Mouse (Mus musculus) spleen, adult 2 months (tissue): ENCODE data around the gene Tnfaip8l2.

Experiments used
- CTCF ChIP-seq: fragments of 200-500 bp; IDR thresholded peaks from 2 replicates; pipeline ENCODE4 v1.5.1; 2011; ENCODE audit warnings: mild to moderate bottlenecking, inconsistent platforms; ENCODE audit not compliant: insufficient read depth, insufficient read length, insufficient replicate concordance; ENCODE audit errors: extremely low read depth
- POLR2A ChIP-seq: fragments of 200-500 bp; IDR thresholded peaks from 2 replicates; pipeline ENCODE4 v1.6.1; 2011; ENCODE audit warnings: low read depth, low read length, inconsistent platforms

DNA sequence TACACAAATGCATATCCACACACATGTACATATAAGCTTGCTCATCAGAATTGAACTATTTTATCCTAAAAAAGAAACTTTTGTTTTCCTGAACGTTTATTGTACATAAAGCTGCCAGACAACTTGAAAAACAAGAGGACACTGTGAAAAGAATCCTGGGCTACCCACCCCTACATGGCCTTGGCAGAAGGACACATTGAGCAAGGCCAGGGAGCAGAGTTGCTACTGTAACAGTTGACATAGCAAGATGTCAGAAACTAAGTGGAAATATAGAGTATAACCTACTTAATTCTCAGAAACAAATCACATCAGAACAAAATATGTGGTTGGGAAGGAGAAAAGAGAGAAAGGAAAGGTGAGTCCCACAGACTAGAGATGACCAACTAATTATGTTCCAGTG lies 39.7 kb upstream of the Tnfaip8l2 start:
- TF ChIP-seq POLR2A (no peak), CTCF (no peak)
